Mouse (Mus musculus): ENCODE measurements at regions not wholly inside any gene's neighbourhood (a gene's known extent, or its start where the extent isn't known, plus 50 kb on each side); places are given as distances from the start of the nearest gene placed in this dataset.

GRCm38 (mm10) chr2:45707026-45707425, 589.8 kb upstream of the Zeb2 start:
- H3K4me3 ChIP-seq (replicated peaks; ENCODE audit: control insufficient read depth, low read depth, low read length) = no peak overlapping the region
- H3K27ac ChIP-seq (ENCODE audit: control insufficient read depth, insufficient read depth, low read depth, low read length, poor library complexity) = no peak overlapping the region
- TF ChIP-seq CTCF (IDR thresholded peaks at IDR 0.05; ENCODE audit: control insufficient read depth, insufficient read depth, low read length) = no peak
- TF ChIP-seq POLR2A (IDR thresholded peaks at IDR 0.05; ENCODE audit: borderline replicate concordance, control insufficient read depth, low read depth, low read length) = no peak
- no peaks in the 10 kb centered on the region for H3K4me1 ChIP-seq (ENCODE audit: control insufficient read depth, insufficient read depth, low read length)

DNA sequence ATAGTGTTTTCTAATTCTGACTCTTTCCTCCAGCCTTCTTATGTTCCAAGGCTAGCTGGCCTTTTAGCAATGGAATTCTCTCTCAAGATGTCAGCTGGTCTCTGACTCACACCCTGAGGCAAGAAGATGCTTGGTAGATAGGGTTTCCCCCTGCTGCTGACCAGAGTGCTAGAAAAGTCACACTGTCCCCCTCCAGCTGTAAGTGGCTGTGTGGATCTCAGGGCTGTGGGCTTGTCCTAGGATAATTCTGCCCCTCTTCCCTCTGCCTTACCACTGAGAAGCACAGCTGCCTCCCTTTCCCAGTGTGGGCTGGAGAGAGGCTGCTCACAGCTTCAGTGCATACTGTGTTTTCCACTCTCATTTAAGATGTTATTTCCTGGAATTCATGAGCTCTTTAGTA, 585.3 kb upstream of the Zeb2 start:
- TF ChIP-seq CTCF (IDR thresholded peaks at IDR 0.05; ENCODE audit: control insufficient read depth, insufficient read depth, low read length) (no peak), POLR2A (IDR thresholded peaks at IDR 0.05; ENCODE audit: borderline replicate concordance, control insufficient read depth, low read depth, low read length) (no peak)
- Histone ChIP-seq H3K4me3 (replicated peaks; ENCODE audit: control insufficient read depth, low read depth, low read length) (no peak overlapping the region), H3K27ac (ENCODE audit: control insufficient read depth, insufficient read depth, low read depth, low read length, poor library complexity) (no peak overlapping the region), H3K4me1 (ENCODE audit: control insufficient read depth, insufficient read depth, low read length) (no peaks in the 10 kb centered on the region)

DNA sequence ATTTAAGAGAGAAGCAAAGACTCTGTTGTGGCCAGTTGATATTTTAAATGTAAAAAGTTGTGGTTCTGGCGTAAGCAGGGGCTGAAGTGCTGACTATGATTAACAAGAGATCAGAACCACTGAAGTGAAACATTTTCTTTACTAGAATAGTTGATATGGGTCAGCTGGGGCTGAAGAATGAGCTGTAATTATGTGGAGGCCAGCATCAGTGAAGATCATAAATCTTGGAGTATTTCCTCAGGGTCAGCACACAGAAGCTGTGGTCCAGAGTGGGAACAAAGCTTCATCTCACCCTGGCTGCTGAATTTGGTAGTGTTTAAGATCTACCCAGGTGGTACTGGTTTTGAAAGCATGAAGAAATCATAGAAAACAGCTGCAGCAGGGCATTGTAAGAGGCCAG, 583.4 kb upstream of the Zeb2 start:
- TF ChIP-seq CTCF (IDR thresholded peaks at IDR 0.05; ENCODE audit: control insufficient read depth, insufficient read depth, low read length) (no peak), POLR2A (IDR thresholded peaks at IDR 0.05; ENCODE audit: borderline replicate concordance, control insufficient read depth, low read depth, low read length) (no peak)
- H3K4me3 ChIP-seq (replicated peaks; ENCODE audit: control insufficient read depth, low read depth, low read length) = no peak overlapping the region
- 78% methylated on average over 1 of the region's 1 CpGs for WGBS
- no peaks in the 10 kb centered on the region for H3K4me1 ChIP-seq (ENCODE audit: control insufficient read depth, insufficient read depth, low read length)
- no peak overlapping the region for H3K27ac ChIP-seq (ENCODE audit: control insufficient read depth, insufficient read depth, low read depth, low read length, poor library complexity)

GRCm38 (mm10) chr2:45693291-45694020, 576.3 kb upstream of the Zeb2 start:
- no peak overlapping the region for H3K4me3 ChIP-seq (replicated peaks; ENCODE audit: control insufficient read depth, low read depth, low read length)
- no peak for TF ChIP-seq CTCF (IDR thresholded peaks at IDR 0.05; ENCODE audit: control insufficient read depth, insufficient read depth, low read length)
- no peak for TF ChIP-seq POLR2A (IDR thresholded peaks at IDR 0.05; ENCODE audit: borderline replicate concordance, control insufficient read depth, low read depth, low read length)
- 67% methylated on average over 8 of the region's 8 CpGs for WGBS
- H3K4me1 ChIP-seq (ENCODE audit: control insufficient read depth, insufficient read depth, low read length) = no peaks in the 10 kb centered on the region
- no peak overlapping the region for H3K27ac ChIP-seq (ENCODE audit: control insufficient read depth, insufficient read depth, low read depth, low read length, poor library complexity)

DNA sequence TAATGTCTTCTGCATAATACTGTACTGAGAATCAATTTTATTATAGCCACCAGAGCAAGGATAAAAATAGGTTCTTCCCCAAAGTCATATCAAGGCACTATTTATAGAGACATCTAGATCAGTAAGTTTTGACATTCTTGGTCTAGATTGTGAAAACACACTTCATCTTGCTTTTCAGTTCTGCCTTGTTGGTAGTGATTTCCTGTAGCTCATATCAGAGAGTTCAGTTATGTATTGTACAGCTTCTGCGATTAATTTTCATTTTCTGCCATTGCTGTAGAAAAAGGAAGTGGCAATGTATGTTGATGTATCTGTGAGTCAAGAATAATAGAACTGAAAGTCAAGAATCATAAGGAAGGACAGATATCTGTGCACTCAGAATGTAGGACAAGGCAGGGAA, 575.6 kb upstream of the Zeb2 start:
- no peak overlapping the region for H3K27ac ChIP-seq (ENCODE audit: control insufficient read depth, insufficient read depth, low read depth, low read length, poor library complexity)
- no peak for TF ChIP-seq CTCF (IDR thresholded peaks at IDR 0.05; ENCODE audit: control insufficient read depth, insufficient read depth, low read length)
- no peak for TF ChIP-seq POLR2A (IDR thresholded peaks at IDR 0.05; ENCODE audit: borderline replicate concordance, control insufficient read depth, low read depth, low read length)

DNA sequence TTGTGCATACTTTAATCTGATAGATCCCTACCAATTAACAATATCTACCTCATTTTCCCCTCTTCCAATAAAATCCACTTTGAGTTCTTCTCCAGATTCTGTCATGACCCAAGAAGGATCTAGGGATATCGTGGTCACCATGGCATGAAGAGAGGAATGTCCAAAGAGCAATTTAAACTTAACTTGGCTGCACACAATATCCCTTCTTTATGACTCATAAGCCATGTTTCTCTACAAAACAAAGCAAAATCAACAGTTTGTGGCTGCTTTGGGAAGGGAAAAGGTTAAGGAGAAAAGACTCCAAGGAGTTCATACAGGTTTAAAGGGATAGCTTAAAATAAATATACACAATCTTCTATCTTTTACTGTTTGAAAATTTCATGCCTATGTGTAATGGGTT, 571.8 kb upstream of the Zeb2 start:
- 80% methylated on average over 1 of the region's 1 CpGs for WGBS
- Histone ChIP-seq H3K4me3 (replicated peaks; ENCODE audit: control insufficient read depth, low read depth, low read length) (no peak overlapping the region), H3K4me1 (ENCODE audit: control insufficient read depth, insufficient read depth, low read length) (no peaks in the 10 kb centered on the region), H3K27ac (ENCODE audit: control insufficient read depth, insufficient read depth, low read depth, low read length, poor library complexity) (no peak overlapping the region)
- TF ChIP-seq POLR2A (IDR thresholded peaks at IDR 0.05; ENCODE audit: borderline replicate concordance, control insufficient read depth, low read depth, low read length) = no peak

More for the DNA sequence above, 575.6 kb upstream of the Zeb2 start:
- Histone ChIP-seq H3K4me3 (replicated peaks; ENCODE audit: control insufficient read depth, low read depth, low read length) (no peak overlapping the region), H3K4me1 (ENCODE audit: control insufficient read depth, insufficient read depth, low read length) (no peaks in the 10 kb centered on the region)
- WGBS = 0% methylated on average over 1 of the region's 1 CpGs

DNA sequence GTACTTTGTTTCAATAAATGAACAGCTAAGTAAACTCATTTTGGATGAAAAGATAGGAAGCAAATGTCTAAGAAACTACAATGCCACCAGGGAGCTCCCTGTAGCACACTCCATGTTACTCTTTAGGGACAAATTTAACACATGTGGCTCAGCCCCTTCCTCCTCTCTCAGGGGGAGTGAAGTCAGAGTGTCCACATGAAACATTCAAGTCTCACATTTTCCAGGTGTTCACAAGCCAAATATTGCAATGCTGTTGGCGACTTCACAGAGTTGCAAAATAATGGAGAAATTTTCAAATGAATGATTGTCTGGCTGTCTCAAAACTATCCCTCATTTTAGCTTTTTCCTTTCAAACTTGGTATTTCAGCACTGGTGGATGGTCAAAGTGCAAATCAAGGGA, 564.1 kb upstream of the Zeb2 start:
- 82% methylated on average over 1 of the region's 1 CpGs for WGBS
- TF ChIP-seq POLR2A (IDR thresholded peaks at IDR 0.05; ENCODE audit: borderline replicate concordance, control insufficient read depth, low read depth, low read length) (no peak), CTCF (IDR thresholded peaks at IDR 0.05; ENCODE audit: control insufficient read depth, insufficient read depth, low read length) (no peak)

GRCm38 (mm10) chr2:45679101-45679895, 562.1 kb upstream of the Zeb2 start:
- 79% methylated on average over 10 of the region's 10 CpGs for WGBS
- Histone ChIP-seq H3K27ac (ENCODE audit: control insufficient read depth, insufficient read depth, low read depth, low read length, poor library complexity) (no peak overlapping the region), H3K4me1 (ENCODE audit: control insufficient read depth, insufficient read depth, low read length) (no peaks in the 10 kb centered on the region), H3K4me3 (replicated peaks; ENCODE audit: control insufficient read depth, low read depth, low read length) (no peak overlapping the region)
- TF ChIP-seq CTCF (IDR thresholded peaks at IDR 0.05; ENCODE audit: control insufficient read depth, insufficient read depth, low read length) (no peak), POLR2A (IDR thresholded peaks at IDR 0.05; ENCODE audit: borderline replicate concordance, control insufficient read depth, low read depth, low read length) (no peak)

More for the DNA sequence above, 564.1 kb upstream of the Zeb2 start:
- H3K27ac ChIP-seq (ENCODE audit: control insufficient read depth, insufficient read depth, low read depth, low read length, poor library complexity) = no peak overlapping the region
- no peaks in the 10 kb centered on the region for H3K4me1 ChIP-seq (ENCODE audit: control insufficient read depth, insufficient read depth, low read length)
- H3K4me3 ChIP-seq (replicated peaks; ENCODE audit: control insufficient read depth, low read depth, low read length) = no peak overlapping the region
